ENCODE assay signal across 9 mouse cellular contexts in the genomic region with DNA sequence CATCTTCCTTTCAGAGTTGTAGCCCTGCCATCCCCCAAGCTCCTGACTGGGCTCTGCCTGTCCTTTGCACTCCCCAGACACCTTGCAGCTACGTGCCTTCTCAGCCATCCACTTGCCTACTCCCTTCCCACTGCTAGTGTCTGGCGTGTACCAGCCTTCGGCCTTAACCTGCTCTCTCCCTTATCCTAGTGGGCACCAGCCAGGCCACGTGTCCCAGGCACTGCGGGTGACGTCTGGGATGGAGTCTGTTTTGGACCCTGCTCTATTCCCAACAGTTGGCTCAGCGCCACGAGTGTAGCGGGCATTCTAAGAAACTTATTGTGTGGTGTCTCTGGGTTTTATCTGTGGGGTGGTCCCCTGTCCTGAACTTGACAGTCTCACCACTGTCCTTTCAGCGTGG.
DNase-seq lines count a peak whose midpoint lies in the region; ATAC-seq and TF ChIP-seq lines count a peak whose summit lies in the region.
"Had no signal": no experiment of that assay in that cellular context is flagged by ENCODE, and none has a peak within 500 bp of the region (broad histone marks: within the 10 kb centered on the region; RNA-seq: fewer than 3 reads in every experiment).

No protein-coding gene starts in this region.

- no peak overlapping the region for H3K4me3 ChIP-seq in forebrain, embryonic 10.5 days
- no peak overlapping the region for H3K4me3 ChIP-seq in forebrain, embryonic 13.5 days
- H3K4me3 ChIP-seq in lung, embryonic 16.5 days (ENCODE audit: low read length), result no peak overlapping the region
- H3K4me3 ChIP-seq in embryonic fibroblast, embryonic 13.5 days (ENCODE audit: insufficient read depth, low read length), result no peak overlapping the region
- H3K4me3 ChIP-seq in midbrain, embryonic 14.5 days (replicated peaks; ENCODE audit: low read depth, low read length), result no peak overlapping the region
- no peak overlapping the region for H3K4me3 ChIP-seq in lung, adult 2 months (replicated peaks; ENCODE audit: extremely low read depth, low read depth, low read length)

- H3K9ac ChIP-seq in forebrain, embryonic 13.5 days, result no peak overlapping the region
- no peak overlapping the region for H3K9ac ChIP-seq in lung, embryonic 16.5 days (ENCODE audit: low read length)
- no peak overlapping the region for H3K9ac ChIP-seq in midbrain, embryonic 14.5 days (replicated peaks; ENCODE audit: low read length)

- no peaks in the 10 kb centered on the region for H3K9me3 ChIP-seq in forebrain, embryonic 10.5 days
- no peaks in the 10 kb centered on the region for H3K9me3 ChIP-seq in forebrain, embryonic 13.5 days (replicated peaks)
- H3K9me3 ChIP-seq in lung, embryonic 16.5 days (ENCODE audit: control insufficient read depth, low read length), result no peaks in the 10 kb centered on the region
- no peaks in the 10 kb centered on the region for H3K9me3 ChIP-seq in midbrain, embryonic 14.5 days (ENCODE audit: control insufficient read depth, low read length)

- 90% methylated on average over 10 of the region's 10 CpGs for WGBS in forebrain, embryonic 10.5 days
- WGBS in forebrain, embryonic 13.5 days, result 58% methylated on average over 10 of the region's 10 CpGs
- WGBS in lung, embryonic 16.5 days, result 80% methylated on average over 10 of the region's 10 CpGs
- 60% methylated on average over 10 of the region's 10 CpGs for WGBS in midbrain, embryonic 14.5 days
- 70% methylated on average over 10 of the region's 10 CpGs for WGBS in lung, adult 2 months

- no peaks in the 10 kb centered on the region for H3K36me3 ChIP-seq in forebrain, embryonic 10.5 days (replicated peaks)
- H3K36me3 ChIP-seq in forebrain, embryonic 13.5 days (ENCODE audit: poor library complexity, severe bottlenecking), result no peaks in the 10 kb centered on the region
- H3K36me3 ChIP-seq in lung, embryonic 16.5 days (ENCODE audit: control insufficient read depth, insufficient read depth, low read length), result no peaks in the 10 kb centered on the region
- H3K36me3 ChIP-seq in midbrain, embryonic 14.5 days (ENCODE audit: control insufficient read depth, insufficient read depth, low read length), result no peaks in the 10 kb centered on the region

- no peak for DNase-seq in forebrain, embryonic 10.5 days (ENCODE audit: extremely low spot score, low spot score)
- DNase-seq in lung, postnatal 14 days, result no peak
- DNase-seq in midbrain, embryonic 14.5 days, result peak; percentile 58
- no peak for DNase-seq in frontal cortex, postnatal 10 days (ENCODE audit: low spot score in 2 of 2)
- DNase-seq in lung, adult 2 months, result no peak

- no peak for ATAC-seq in forebrain, embryonic 13.5 days
- ATAC-seq in lung, embryonic 16.5 days (ENCODE audit: low read depth), result peak; percentile 15; the same call in 1 of the 2 replicates
- ATAC-seq in midbrain, embryonic 14.5 days (ENCODE audit: low FRiP score, low TSS enrichment), result no peak
- ATAC-seq: forebrain, embryonic 16.5 days had no signal

- no peaks in the 10 kb centered on the region for H3K27me3 ChIP-seq in forebrain, embryonic 10.5 days (ENCODE audit: poor library complexity, severe bottlenecking)
- H3K27me3 ChIP-seq in forebrain, embryonic 13.5 days, result no peaks in the 10 kb centered on the region
- H3K27me3 ChIP-seq in lung, embryonic 16.5 days (ENCODE audit: control insufficient read depth, insufficient read depth, low read depth, low read length), result no peaks in the 10 kb centered on the region
- H3K27me3 ChIP-seq in midbrain, embryonic 14.5 days (ENCODE audit: control insufficient read depth, insufficient read depth, low read length), result no peaks in the 10 kb centered on the region

- H3K4me1 ChIP-seq in forebrain, embryonic 10.5 days, result peaks cover 52% of the 10 kb centered on the region
- peaks cover 37% of the 10 kb centered on the region for H3K4me1 ChIP-seq in forebrain, embryonic 13.5 days
- H3K4me1 ChIP-seq in lung, embryonic 16.5 days (replicated peaks; ENCODE audit: control insufficient read depth, insufficient read depth, low read length), result peaks cover 29% of the 10 kb centered on the region
- peaks cover 27% of the 10 kb centered on the region for H3K4me1 ChIP-seq in embryonic fibroblast, embryonic 13.5 days (ENCODE audit: control insufficient read depth, insufficient read depth, low read length)
- H3K4me1 ChIP-seq in midbrain, embryonic 14.5 days (ENCODE audit: control insufficient read depth, insufficient read depth, low read length), result peaks cover 4% of the 10 kb centered on the region; the same call in 1 of the 2 replicates
- peaks cover 28% of the 10 kb centered on the region for H3K4me1 ChIP-seq in lung, adult 2 months (ENCODE audit: control insufficient read depth, insufficient read depth, low read length)

- TF ChIP-seq CTCF in embryonic fibroblast, embryonic 13.5 days (IDR thresholded peaks at IDR 0.05; ENCODE audit: borderline replicate concordance, insufficient read depth, low read length), result no peak
- no peak for TF ChIP-seq CTCF in lung, adult 2 months (IDR thresholded peaks at IDR 0.05; ENCODE audit: insufficient read depth, low read length)

- no peak for TF ChIP-seq POLR2A in embryonic fibroblast, embryonic 13.5 days (IDR thresholded peaks at IDR 0.05; ENCODE audit: low read depth, low read length)
- no peak for TF ChIP-seq POLR2A in lung, adult 2 months (IDR thresholded peaks at IDR 0.05; ENCODE audit: borderline replicate concordance, extremely low read depth, low read depth, low read length)

- peak overlapping the region; percentile 71 for H3K27ac ChIP-seq in forebrain, embryonic 10.5 days
- no peak overlapping the region for H3K27ac ChIP-seq in forebrain, embryonic 13.5 days
- peak overlapping the region; percentile 64; the same call in 1 of the 2 replicates for H3K27ac ChIP-seq in lung, embryonic 16.5 days (ENCODE audit: low read length)
- peak overlapping the region; percentile 96 for H3K27ac ChIP-seq in embryonic fibroblast, embryonic 13.5 days (ENCODE audit: insufficient read depth, low read length)
- no peak overlapping the region for H3K27ac ChIP-seq in midbrain, embryonic 14.5 days (replicated peaks; ENCODE audit: low read depth, low read length)

- H3K4me2 ChIP-seq in forebrain, embryonic 13.5 days, result no peak overlapping the region
- no peak overlapping the region for H3K4me2 ChIP-seq in lung, embryonic 16.5 days (ENCODE audit: low read depth, low read length)
- no peak overlapping the region for H3K4me2 ChIP-seq in midbrain, embryonic 14.5 days (ENCODE audit: low read length)

Comparison
In these comparisons a context has a peak if more than half of its experiments do, and no peak if none do; other contexts are left out.
1. H3K27ac ChIP-seq: peak in forebrain, embryonic 10.5 days (single experiment), lung, embryonic 16.5 days (single experiment) and embryonic fibroblast, embryonic 13.5 days (single experiment); none in forebrain, embryonic 13.5 days (single experiment) and midbrain, embryonic 14.5 days (single experiment).